ENCODE assay signal across 8 mouse cellular contexts in genomic region chr11:118269827-118270226, GRCm38 (mm10). TPM values are rescaled to one million over a fixed set of nuclear protein-coding genes. Genes with fewer than 3 reads are reported as not detected.
DNase-seq lines count a peak whose midpoint lies in the region; ATAC-seq and TF ChIP-seq lines count a peak whose summit lies in the region.
"Had no signal": no experiment of that assay in that cellular context is flagged by ENCODE, and none has a peak within 500 bp of the region (broad histone marks: within the 10 kb centered on the region; RNA-seq: fewer than 3 reads in every experiment).

No protein-coding gene starts in this region.

- H3K9ac ChIP-seq in CH12.LX (ENCODE audit: insufficient read depth, low read depth): no peak overlapping the region
- no peak overlapping the region for H3K9ac ChIP-seq in liver, postnatal 0 days (replicated peaks)
- H3K9ac ChIP-seq: heart, embryonic 15.5 days had no signal

- H3K79me2 ChIP-seq in CH12.LX (replicated peaks; ENCODE audit: control insufficient read depth, extremely low read depth, insufficient read depth, poor library complexity, severe bottlenecking): no peaks in the 10 kb centered on the region

- in situ Hi-C loops in CH12.LX (cut with MboI; ENCODE audit: low pct_ligation_motif_present, low pct_unique_long_range_greater_than_20kb, low sequenced_read_pairs): no loop called here

- 91% methylated on average over 3 of the region's 3 CpGs for WGBS in liver, postnatal 0 days (ENCODE audit: insufficient replicate concordance)

- intact Hi-C loops in left cerebral cortex, postnatal 10 days (cut with DNase I): no loop called here

- TF ChIP-seq RAD21 in CH12.LX (IDR thresholded peaks at IDR 0.05; ENCODE audit: low read depth, low read length): peak; percentile 42

- no peak overlapping the region for H3K27ac ChIP-seq in CH12.LX (ENCODE audit: insufficient read depth, low read depth)
- no peak overlapping the region for H3K27ac ChIP-seq in liver, postnatal 0 days (ENCODE audit: low read depth)
- H3K27ac ChIP-seq: heart, embryonic 15.5 days had no signal

- H3K4me1 ChIP-seq in CH12.LX (ENCODE audit: control insufficient read depth in 1 of 2, insufficient read depth in 2 of 2): peaks cover 0 to 7% of the 10 kb centered on the region in 2 experiments; a peak in 2 of 4 replicates
- H3K4me1 ChIP-seq in liver, postnatal 0 days (ENCODE audit: insufficient read depth): no peaks in the 10 kb centered on the region
- H3K4me1 ChIP-seq: heart, embryonic 15.5 days had no signal

- no peak for TF ChIP-seq EP300 in CH12.LX (IDR thresholded peaks at IDR 0.05; ENCODE audit: low read length)
- TF ChIP-seq EP300 in liver, postnatal 0 days (IDR thresholded peaks at IDR 0.05; ENCODE audit: low read depth): no peak

- no peak overlapping the region for H3K4me2 ChIP-seq in CH12.LX (ENCODE audit: insufficient read depth, low read depth, poor library complexity, severe bottlenecking)
- H3K4me2 ChIP-seq in liver, postnatal 0 days (ENCODE audit: low read depth, low read length): no peak overlapping the region
- H3K4me2 ChIP-seq: heart, embryonic 15.5 days had no signal

- no peak for TF ChIP-seq POLR2A in CH12.LX (IDR thresholded peaks at IDR 0.05; ENCODE audit: low read depth, low read length)

- dilution Hi-C loops in CH12.LX (cut with MboI; ENCODE audit: extremely low pct_ligation_motif_present, extremely low pct_unique_long_range_greater_than_20kb, low sequenced_read_pairs): no loop called here

- peaks cover 87 to 96% of the 10 kb centered on the region in 2 experiments for H3K36me3 ChIP-seq in CH12.LX (replicated peaks in 1 of 2; ENCODE audit: control insufficient read depth in 1 of 2, insufficient read depth in 1 of 2, low read length in 1 of 2)
- peaks cover 76% of the 10 kb centered on the region for H3K36me3 ChIP-seq in liver, postnatal 0 days (replicated peaks; ENCODE audit: insufficient read depth, low read length)

- peak; percentile 44 to 56; a peak in 3 of 4 replicates for TF ChIP-seq CTCF in CH12.LX (conservative IDR thresholded peaks at IDR 0.05 in 1 of 2, IDR thresholded peaks at IDR 0.05 in 1 of 2; ENCODE audit: low read depth in 2 of 2, low read length in 2 of 2)
- TF ChIP-seq CTCF in liver, postnatal 0 days (IDR thresholded peaks at IDR 0.05; ENCODE audit: low read depth): peak; percentile 54

- no peak for ATAC-seq in liver, postnatal 0 days
- no peak for ATAC-seq in erythroid progenitor cell, adult 5-6 weeks (replicated peaks; ENCODE audit: low FRiP score, poor library complexity, severe bottlenecking)

- DNase-seq in kidney, adult 9 months: peak; percentile 31
- DNase-seq in kidney, adult 18-20 months: no peak
- peak; percentile 44 for DNase-seq in A20 (ENCODE audit: low read depth, low spot score)
- no peak for DNase-seq in CH12.LX (ENCODE audit: extremely low read depth)
- DNase-seq in liver, postnatal 0 days: peak; percentile 35
- no peak for DNase-seq in left cerebral cortex, postnatal 10 days (ENCODE audit: extremely low spot score in 1 of 2, low spot score in 2 of 2)

- no peaks in the 10 kb centered on the region for H3K27me3 ChIP-seq in CH12.LX (replicated peaks)
- H3K27me3 ChIP-seq in liver, postnatal 0 days (ENCODE audit: insufficient read depth, low read length): no peaks in the 10 kb centered on the region
- H3K27me3 ChIP-seq: heart, embryonic 15.5 days had no signal

- H3K9me3 ChIP-seq in CH12.LX (replicated peaks; ENCODE audit: low read length): no peaks in the 10 kb centered on the region
- H3K9me3 ChIP-seq in liver, postnatal 0 days (ENCODE audit: low read length): no peaks in the 10 kb centered on the region
- H3K9me3 ChIP-seq: heart, embryonic 15.5 days had no signal

- no peak overlapping the region for H3K4me3 ChIP-seq in CH12.LX (replicated peaks in 1 of 3; ENCODE audit: low read depth in 2 of 3, low read length in 2 of 3, poor library complexity in 1 of 3)
- no peak overlapping the region for H3K4me3 ChIP-seq in liver, postnatal 0 days (ENCODE audit: low read depth, low read length)
- H3K4me3 ChIP-seq: heart, embryonic 15.5 days had no signal

TF ChIP-seq in CH12.LX, 34 proteins besides CTCF, POLR2A, EP300 and RAD21:
- TF ChIP-seq SMC3 (IDR thresholded peaks at IDR 0.05; ENCODE audit: low read depth, low read length) (peak; percentile 27; the same call in 1 of the 2 replicates), MXI1 (IDR thresholded peaks at IDR 0.05; ENCODE audit: low read depth, low read length) (no peak), SIN3A (IDR thresholded peaks at IDR 0.05; ENCODE audit: low read length) (no peak), USF2 (conservative IDR thresholded peaks at IDR 0.05; ENCODE audit: low read depth, low read length) (no peak)

RNA-seq across cellular contexts. Expression of gene Usp36, which starts 20.2 kb away (rescaled TPM):
- total RNA-seq in CH12.LX (2012; rRNA removed): 19.5 and 25.5 TPM in 2 replicates
- total RNA-seq in CH12.LX (2014; rRNA removed): 9.8 and 10.7 TPM in 2 replicates
- 38.7 and 42.6 TPM in 2 replicates for polyA plus RNA-seq in CH12.LX (2012; ENCODE audit: insufficient read length, low read depth)
- polyA plus RNA-seq in liver, postnatal 0 days (2015; fragmentation: Nextera tagmentation; extraction: Ambion mirVana): 3.2 and 3.8 TPM in 2 replicates
- 1.4 and 2.9 TPM in 2 replicates for total RNA-seq in erythroid progenitor cell, adult 5-6 weeks (2015; ENCODE audit: low replicate concordance)
- total RNA-seq in erythroid progenitor cell, adult 5-6 weeks (2017; ENCODE audit: low replicate concordance): 0.90 and 0.91 TPM in 2 replicates
- total RNA-seq in left cerebral cortex, postnatal 10 days (2021): 10 to 100 TPM; 24.9 to 27.4 TPM

RNA-seq across cellular contexts. Expression of gene Cyth1, which starts 21.4 kb away (rescaled TPM):
- 47.8 and 49.7 TPM in 2 replicates for total RNA-seq in CH12.LX (2012; rRNA removed)
- total RNA-seq in CH12.LX (2014; rRNA removed): 108 and 122 TPM in 2 replicates
- 79.7 and 127 TPM in 2 replicates for polyA plus RNA-seq in CH12.LX (2012; ENCODE audit: insufficient read length, low read depth)
- polyA plus RNA-seq in liver, postnatal 0 days (2015; fragmentation: Nextera tagmentation; extraction: Ambion mirVana): 7.0 and 7.9 TPM in 2 replicates
- 10.5 TPM in 2 replicates for total RNA-seq in erythroid progenitor cell, adult 5-6 weeks (2015; ENCODE audit: low replicate concordance)
- total RNA-seq in erythroid progenitor cell, adult 5-6 weeks (2017; ENCODE audit: low replicate concordance): 11.6 and 12.3 TPM in 2 replicates
- 10 to 100 TPM; 64.2 to 66.8 TPM for total RNA-seq in left cerebral cortex, postnatal 10 days (2021)

Comparison
In these comparisons a context has a peak if more than half of its experiments do, and no peak if none do; other contexts are left out.
1. DNase-seq: peak in kidney, adult 9 months (single experiment), A20 (single experiment) and liver, postnatal 0 days (single experiment); none in kidney, adult 18-20 months (single experiment), CH12.LX (single experiment) and left cerebral cortex, postnatal 10 days (0 of 2).